Mouse (Mus musculus) cerebellum, adult 8-10 months (tissue): ENCODE data around the gene Prl7a2.

Experiments
- DNase-seq: peaks from one replicate; pipeline ENCODE4 v3.0.0; 2022

The Prl7a2 gene

GRCm38 (mm10) chr13:27667936-27668335 lies at the start of gene Prl7a2:
Gene Prl7a2, minus strand, starts transcription at chr13:27668036.
- no peak for DNase-seq

GRCm38 (mm10) chr13:27716636-27717035 lies 48.8 kb upstream of the Prl7a2 start, which contains the start of gene Prl7d1:
Gene Prl7d1, minus strand, starts transcription at chr13:27716736.
- no peak for DNase-seq

DNA sequence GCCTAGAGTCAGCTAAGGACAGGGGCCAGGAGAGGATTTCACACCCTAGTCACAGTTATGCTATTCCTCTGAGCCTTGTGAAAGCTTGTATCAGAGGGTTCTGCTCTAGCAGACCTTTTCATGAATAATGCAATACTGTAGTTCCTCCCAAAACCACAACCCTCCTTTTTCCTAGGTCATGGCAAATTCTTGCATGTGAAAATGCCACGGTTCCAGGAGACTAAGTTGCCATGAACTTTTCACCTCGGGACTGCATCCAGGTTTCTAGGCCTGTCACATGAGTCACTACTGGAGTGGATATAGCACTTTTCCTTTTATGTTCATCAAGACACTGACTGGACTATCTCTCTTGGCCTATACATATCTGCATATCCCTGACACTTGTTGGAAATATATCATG lies 38.7 kb upstream of the Prl7a2 start:
- DNase-seq, result no peak

DNA sequence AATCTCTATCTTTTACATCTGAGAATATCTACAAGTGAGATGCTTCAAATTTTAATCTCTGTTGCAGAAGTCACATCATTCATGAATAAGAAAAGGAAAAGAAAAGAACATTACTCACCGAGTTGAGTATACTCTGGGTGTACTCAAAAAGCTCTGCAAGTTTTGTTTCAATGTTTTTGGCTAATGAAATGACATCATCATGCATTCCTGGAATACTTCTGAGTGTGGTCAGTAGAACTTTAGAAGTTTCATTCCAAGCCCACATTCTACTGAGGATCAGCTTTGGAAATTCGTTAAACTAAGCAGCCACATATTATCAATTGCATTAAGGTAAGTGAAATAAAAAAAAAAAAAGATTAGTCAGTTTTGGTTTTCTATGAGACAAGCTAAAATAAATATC lies 7.1 kb downstream of the Prl7a2 start:
- DNase-seq, result no peak

- DNase-seq, result no peak
Measured at GRCm38 (mm10) chr13:27642393-27642792, 25.4 kb downstream of the Prl7a2 start, which contains the start of gene Prl7a1. Gene Prl7a1, minus strand, starts transcription at chr13:27642493.

GRCm38 (mm10) chr13:27610482-27610881 lies 57.4 kb downstream of the Prl7a2 start, which contains the start of gene Prl7b1:
Gene Prl7b1, minus strand, starts transcription at chr13:27610582.
- no peak for DNase-seq
